Comparison of ENCODE assay signal across 17 mouse cellular contexts in genomic region chr7:129678972-129679371, GRCm38 (mm10).
A peak's percentile ranks its signal among the peaks of the same experiment; 100 is the strongest.
DNase-seq lines count a peak whose midpoint lies in the region; ATAC-seq and TF ChIP-seq lines count a peak whose summit lies in the region.
"Had no signal": no experiment of that assay in that cellular context is flagged by ENCODE, and none has a peak within 500 bp of the region (broad histone marks: within the 10 kb centered on the region; RNA-seq: fewer than 3 reads in every experiment).

No protein-coding gene starts in this region.

- H3K4me1 ChIP-seq in lung, embryonic 14.5 days (ENCODE audit: insufficient read depth): peaks cover 8% of the 10 kb centered on the region; the same call in 1 of the 2 replicates
- H3K4me1 ChIP-seq in intestine, embryonic 16.5 days (ENCODE audit: control insufficient read depth, insufficient read depth, low read length): peaks cover 26% of the 10 kb centered on the region
- H3K4me1 ChIP-seq in stomach, embryonic 14.5 days (ENCODE audit: control insufficient read depth, insufficient read depth, low read length): peaks cover 10% of the 10 kb centered on the region; the same call in 1 of the 2 replicates
- no peaks in the 10 kb centered on the region for H3K4me1 ChIP-seq in forebrain, embryonic 11.5 days (replicated peaks; ENCODE audit: control insufficient read depth, insufficient read depth, low read length)
- H3K4me1 ChIP-seq: liver, embryonic 12.5 days had no signal

- peak; percentile 63 for DNase-seq in embryo, embryonic 10.5 days (ENCODE audit: low spot score)
- DNase-seq in embryo, embryonic 10 days (ENCODE audit: low spot score): no peak
- DNase-seq in lung, embryonic 14.5 days: peak; percentile 46
- DNase-seq in lung, postnatal 36 days: no peak
- DNase-seq in adrenal gland, postnatal 25 days: no peak
- no peak for DNase-seq in forebrain, embryonic 11.5 days (ENCODE audit: low spot score)
- DNase-seq: cerebellum, adult 18-20 months; cerebellum, postnatal 36 days; heart, postnatal 4 days; kidney, postnatal 25 days had no signal

- no peak overlapping the region for H3K9ac ChIP-seq in lung, embryonic 14.5 days
- no peak overlapping the region for H3K9ac ChIP-seq in intestine, embryonic 16.5 days (ENCODE audit: low read depth, low read length)
- H3K9ac ChIP-seq in stomach, embryonic 14.5 days (replicated peaks; ENCODE audit: low read depth, low read length): no peak overlapping the region
- H3K9ac ChIP-seq in forebrain, embryonic 11.5 days (ENCODE audit: low read length): no peak overlapping the region
- H3K9ac ChIP-seq: liver, embryonic 12.5 days had no signal

- TF ChIP-seq CTCF in lung, embryonic 14.5 days (IDR thresholded peaks at IDR 0.05; ENCODE audit: low read depth): no peak

- H3K9me3 ChIP-seq in lung, embryonic 14.5 days (ENCODE audit: low read depth, low read length): no peaks in the 10 kb centered on the region
- H3K9me3 ChIP-seq in intestine, embryonic 16.5 days (ENCODE audit: control insufficient read depth, low read length): no peaks in the 10 kb centered on the region
- H3K9me3 ChIP-seq in stomach, embryonic 14.5 days (ENCODE audit: control insufficient read depth, low read depth, low read length): no peaks in the 10 kb centered on the region
- no peaks in the 10 kb centered on the region for H3K9me3 ChIP-seq in forebrain, embryonic 11.5 days (ENCODE audit: control insufficient read depth, low read length)
- H3K9me3 ChIP-seq: liver, embryonic 12.5 days had no signal

- WGBS in lung, embryonic 14.5 days: 41% methylated on average over 8 of the region's 8 CpGs
- 29% methylated on average over 8 of the region's 8 CpGs for WGBS in intestine, embryonic 16.5 days
- 36% methylated on average over 8 of the region's 8 CpGs for WGBS in stomach, embryonic 14.5 days
- WGBS in forebrain, embryonic 11.5 days: 76% methylated on average over 8 of the region's 8 CpGs

- no peaks in the 10 kb centered on the region for H3K27me3 ChIP-seq in lung, embryonic 14.5 days (ENCODE audit: insufficient read depth, low read length)
- H3K27me3 ChIP-seq in intestine, embryonic 16.5 days (replicated peaks; ENCODE audit: control insufficient read depth, insufficient read depth, low read length): no peaks in the 10 kb centered on the region
- H3K27me3 ChIP-seq in stomach, embryonic 14.5 days (ENCODE audit: control insufficient read depth, insufficient read depth, low read length): no peaks in the 10 kb centered on the region
- H3K27me3 ChIP-seq in forebrain, embryonic 11.5 days (ENCODE audit: control insufficient read depth, insufficient read depth, low read length): no peaks in the 10 kb centered on the region; the same call in 1 of the 2 replicates
- H3K27me3 ChIP-seq: liver, embryonic 12.5 days had no signal

- ATAC-seq in lung, embryonic 14.5 days (ENCODE audit: insufficient read depth): 0 out of 2 replicates have a peak, but pooled peaks have one; percentile 4
- ATAC-seq in intestine, embryonic 16.5 days: no peak
- ATAC-seq in stomach, embryonic 14.5 days (ENCODE audit: insufficient number of reproducible peaks, insufficient read depth, low FRiP score, low read depth): no peak
- ATAC-seq in forebrain, embryonic 11.5 days (replicated peaks; ENCODE audit: low FRiP score): no peak
- ATAC-seq: forebrain, embryonic 14.5 days; hindbrain, postnatal 0 days; liver, embryonic 12.5 days; midbrain, embryonic 16.5 days had no signal

- H3K4me2 ChIP-seq in lung, embryonic 14.5 days: no peak overlapping the region
- no peak overlapping the region for H3K4me2 ChIP-seq in intestine, embryonic 16.5 days (ENCODE audit: low read depth, low read length)
- H3K4me2 ChIP-seq in stomach, embryonic 14.5 days (replicated peaks; ENCODE audit: low read depth, low read length): no peak overlapping the region
- no peak overlapping the region for H3K4me2 ChIP-seq in forebrain, embryonic 11.5 days (ENCODE audit: low read depth, low read length, severe bottlenecking)
- H3K4me2 ChIP-seq: heart, embryonic 11.5 days; liver, embryonic 12.5 days had no signal

- no peaks in the 10 kb centered on the region for H3K36me3 ChIP-seq in lung, embryonic 14.5 days (ENCODE audit: insufficient read depth)
- H3K36me3 ChIP-seq in intestine, embryonic 16.5 days (ENCODE audit: control insufficient read depth, insufficient read depth, low read length): no peaks in the 10 kb centered on the region
- H3K36me3 ChIP-seq in stomach, embryonic 14.5 days (ENCODE audit: control insufficient read depth, insufficient read depth, low read length): no peaks in the 10 kb centered on the region
- no peaks in the 10 kb centered on the region for H3K36me3 ChIP-seq in forebrain, embryonic 11.5 days (ENCODE audit: control insufficient read depth, insufficient read depth, low read length)
- H3K36me3 ChIP-seq: liver, embryonic 12.5 days had no signal

- no peak overlapping the region for H3K4me3 ChIP-seq in lung, embryonic 14.5 days (ENCODE audit: low read depth, low read length)
- H3K4me3 ChIP-seq in intestine, embryonic 16.5 days (ENCODE audit: low read length): no peak overlapping the region
- no peak overlapping the region for H3K4me3 ChIP-seq in stomach, embryonic 14.5 days (ENCODE audit: low read depth, low read length)
- no peak overlapping the region for H3K4me3 ChIP-seq in forebrain, embryonic 11.5 days (ENCODE audit: low read depth, low read length)
- H3K4me3 ChIP-seq: liver, embryonic 12.5 days had no signal

- H3K27ac ChIP-seq in lung, embryonic 14.5 days (ENCODE audit: low read depth): peak overlapping the region; percentile 19
- H3K27ac ChIP-seq in intestine, embryonic 16.5 days (ENCODE audit: low read length): peak overlapping the region; percentile 23; the same call in 1 of the 2 replicates
- peak overlapping the region; percentile 73 for H3K27ac ChIP-seq in stomach, embryonic 14.5 days (ENCODE audit: low read length)
- H3K27ac ChIP-seq in forebrain, embryonic 11.5 days (ENCODE audit: low read depth, low read length): no peak overlapping the region
- H3K27ac ChIP-seq: hindbrain, postnatal 0 days; liver, embryonic 12.5 days had no signal

Comparison
In these comparisons a context has a peak if more than half of its experiments do, and no peak if none do; other contexts are left out.
1. DNase-seq: peak in embryo, embryonic 10.5 days (single experiment) and lung, embryonic 14.5 days (single experiment); none in embryo, embryonic 10 days (single experiment), lung, postnatal 36 days (single experiment), adrenal gland, postnatal 25 days (single experiment) and forebrain, embryonic 11.5 days (single experiment).